Mouse (Mus musculus) myocyte (in vitro differentiated cells): Measurements from ENCODE around the gene Lrrc49.

Source experiments
- CEBPB ChIP-seq: IDR thresholded peaks from 2 replicates; pipeline ENCODE4 v1.6.1; 2011; ENCODE audit warnings: mild to moderate bottlenecking, moderate library complexity; ENCODE audit not compliant: poor library complexity, insufficient read depth, severe bottlenecking
- E2F4 ChIP-seq: IDR thresholded peaks from one replicate; pipeline ENCODE4 v1.6.1; 2011; ENCODE audit warnings: mild to moderate bottlenecking, control low read depth, moderate library complexity; ENCODE audit not compliant: insufficient read depth
- MAX ChIP-seq: IDR thresholded peaks from one replicate; pipeline ENCODE4 v1.6.1; 2011; ENCODE audit warnings: low read depth, mild to moderate bottlenecking, control low read depth
- MYOD1 ChIP-seq, 3 experiments: IDR thresholded peaks; one replicate each; pipeline ENCODE4 v1.6.1; 2011; ENCODE audit warnings: control low read depth in 2 of 3, low read depth in 2 of 3, mild to moderate bottlenecking in 2 of 3, moderate library complexity in 1 of 3; ENCODE audit not compliant: insufficient read length in 2 of 3, control insufficient read depth in 1 of 3
- MYOG ChIP-seq, 3 experiments: IDR thresholded peaks; one replicate each; pipeline ENCODE4 v1.6.1; 2011; ENCODE audit warnings: control low read depth in 2 of 3, low read depth in 2 of 3, mild to moderate bottlenecking in 2 of 3; ENCODE audit not compliant: insufficient read length in 2 of 3, control insufficient read depth in 1 of 3, insufficient read depth in 1 of 3
- POLR2A ChIP-seq: IDR thresholded peaks from one replicate; pipeline ENCODE4 v1.6.1; 2011; ENCODE audit warnings: low read depth, mild to moderate bottlenecking, control low read depth, moderate library complexity; ENCODE audit not compliant: insufficient read length
- POLR2AphosphoS2 ChIP-seq: IDR thresholded peaks from one replicate; pipeline ENCODE4 v1.6.1; 2011; ENCODE audit warnings: low read depth, control low read depth; ENCODE audit not compliant: insufficient read length
- REST ChIP-seq: IDR thresholded peaks from one replicate; pipeline ENCODE4 v1.6.1; 2011; ENCODE audit warnings: mild to moderate bottlenecking, control low read depth, moderate library complexity; ENCODE audit not compliant: insufficient read depth, insufficient read length
- SRF ChIP-seq: IDR thresholded peaks from one replicate; pipeline ENCODE4 v1.6.1; 2011; ENCODE audit warnings: low read depth; ENCODE audit not compliant: control insufficient read depth, insufficient read length
- TCF12 ChIP-seq: IDR thresholded peaks from one replicate; pipeline ENCODE4 v1.6.1; 2011; ENCODE audit warnings: mild to moderate bottlenecking, control low read depth; ENCODE audit not compliant: poor library complexity, insufficient read depth, severe bottlenecking
- USF1 ChIP-seq: IDR thresholded peaks from one replicate; pipeline ENCODE4 v1.6.1; 2011; ENCODE audit warnings: low read depth, mild to moderate bottlenecking, control low read depth, moderate library complexity

GRCm38 (mm10) chr9:60526195-60526594 is 161.8 kb downstream of the Lrrc49 start:
- TF ChIP-seq REST = no peak
- TF ChIP-seq POLR2A = no peak
- no peak for TF ChIP-seq E2F4
- no peak for TF ChIP-seq TCF12
- no peak for TF ChIP-seq POLR2AphosphoS2
- TF ChIP-seq MYOG (IDR thresholded peaks at IDR 0.05; ENCODE audit: control insufficient read depth in 1 of 3, insufficient read depth in 1 of 3, insufficient read length in 2 of 3, low read depth in 2 of 3) = no peak
- TF ChIP-seq MYOD1 (IDR thresholded peaks at IDR 0.05; ENCODE audit: control insufficient read depth in 1 of 3, insufficient read length in 2 of 3, low read depth in 2 of 3) = no peak
- TF ChIP-seq MAX = no peak
- TF ChIP-seq USF1 = no peak
- no peak for TF ChIP-seq SRF
- TF ChIP-seq CEBPB = no peak
